Mouse (Mus musculus) midbrain, embryonic 11.5 days (tissue): ENCODE data around the gene Carf. TPM values are rescaled to one million over a fixed set of nuclear protein-coding genes. Genes with fewer than 3 reads are reported as not detected.

Experiments used
- ATAC-seq: fragments of 200-750 bp; cut with Nextera tagmentation; 2 replicates; pipeline ENCODE4 v1.8.0; 2017; ENCODE audit warnings: moderate TSS enrichment, moderate library complexity; ENCODE audit not compliant: low FRiP score
- DNase-seq: peaks from one replicate; pipeline ENCODE4 v3.0.0; 2015; ENCODE audit warnings: low spot score; ENCODE audit errors: missing footprints
- H3K27ac ChIP-seq: fragments of 300-500 bp; sonication (generic); 2 replicates; pipeline ENCODE4 v1.5.1; 2014; ENCODE audit warnings: low read depth, low read length
- H3K27me3 ChIP-seq: fragments of 300-500 bp; sonication (generic); 2 replicates; pipeline ENCODE4 v1.6.1; 2014; ENCODE audit warnings: mild to moderate bottlenecking, low read length, moderate library complexity, mixed read lengths; ENCODE audit not compliant: control insufficient read depth, insufficient read depth
- H3K36me3 ChIP-seq: fragments of 300-500 bp; sonication (generic); 2 replicates; pipeline ENCODE4 v1.6.1; 2014; ENCODE audit warnings: mild to moderate bottlenecking, low read length, moderate library complexity, mixed read lengths; ENCODE audit not compliant: control insufficient read depth, insufficient read depth
- H3K4me1 ChIP-seq: fragments of 300-500 bp; sonication (generic); 2 replicates; pipeline ENCODE4 v1.6.1; 2014; ENCODE audit warnings: low read length; ENCODE audit not compliant: control insufficient read depth, insufficient read depth
- H3K4me2 ChIP-seq: fragments of 300-500 bp; sonication (generic); 2 replicates; pipeline ENCODE4 v1.6.1; 2014; ENCODE audit warnings: mild to moderate bottlenecking, moderate library complexity
- H3K4me3 ChIP-seq: fragments of 300-500 bp; sonication (generic); 2 replicates; pipeline ENCODE4 v1.5.1; 2014; ENCODE audit warnings: low read depth, low read length
- H3K9ac ChIP-seq: fragments of 300-500 bp; sonication (generic); 2 replicates; pipeline ENCODE4 v1.6.1; 2014; ENCODE audit warnings: low read length
- H3K9me3 ChIP-seq: fragments of 300-500 bp; sonication (generic); 2 replicates; pipeline ENCODE4 v1.6.1; 2016; ENCODE audit warnings: low read length; ENCODE audit not compliant: control insufficient read depth
- WGBS: fragments of 180-500 bp; shearing (Covaris S2); extraction: QIAGEN DNeasy Blood & Tissue Kit; methylation state at CpG from one replicate; pipeline ENCODE4 v1.1.7; 2014; 5-methylcytosine and 5-hydroxymethylcytosine counted together
- polyA plus RNA-seq: library from polyadenylated mRNA; unstranded; fragments of >200 nt; fragmentation: Nextera tagmentation; extraction: Ambion mirVana; gene quantifications from 2 replicates; pipeline ENCODE4 v1.2.1, GENCODE M21; 2014

Carf gene
- polyA plus RNA-seq, 1 experiment from 2014 or later, result 6.7 TPM

DNA sequence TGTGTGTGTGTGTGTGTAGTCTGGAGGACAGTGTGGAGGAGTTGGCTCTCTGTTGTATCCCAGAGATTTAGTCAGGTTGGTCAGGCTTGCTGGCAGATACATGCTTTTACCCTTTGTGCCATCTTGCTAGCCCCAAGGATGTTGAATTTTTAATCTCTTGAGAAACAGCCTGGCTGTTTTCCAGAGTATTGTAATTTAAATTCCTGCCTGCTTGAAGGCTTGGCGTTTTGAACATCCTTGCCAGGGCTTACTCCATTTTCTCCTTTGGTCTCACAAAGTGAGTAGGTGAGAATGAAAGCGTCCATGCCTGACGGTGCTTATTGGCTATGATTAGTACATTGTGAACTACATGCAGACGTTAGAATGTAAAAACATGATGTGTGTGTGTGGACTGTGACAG lies 101.0 kb downstream of the Carf start:
- Histone ChIP-seq H3K4me1 (no peaks in the 10 kb centered on the region), H3K4me3 (no peak overlapping the region), H3K27ac (no peak overlapping the region), H3K9ac (no peak overlapping the region), H3K36me3 (peaks cover 11% of the 10 kb centered on the region), H3K4me2 (no peak overlapping the region), H3K27me3 (no peaks in the 10 kb centered on the region), H3K9me3 (no peaks in the 10 kb centered on the region)
- DNase-seq (no peak), ATAC-seq (no peak)
- WGBS, result 77% methylated on average over 4 of the region's 4 CpGs

Other genes with a start within 250 kb of the Carf start
- 14.6 and 17.6 TPM in 2 replicates for gene Fam117b, start 185.2 kb upstream of the Carf start, polyA plus RNA-seq
- 3.6 and 3.7 TPM in 2 replicates for gene Ica1l, start 55.1 kb upstream of the Carf start, polyA plus RNA-seq
- 49.1 and 58.7 TPM in 2 replicates for gene Wdr12, start 398 bp downstream of the Carf start, polyA plus RNA-seq
- gene Nbeal1, start 82.4 kb downstream of the Carf start, polyA plus RNA-seq, result 7.2 and 7.5 TPM in 2 replicates
- gene Cyp20a1, start 245.1 kb downstream of the Carf start, polyA plus RNA-seq, result 16.2 and 16.7 TPM in 2 replicates